Mouse (Mus musculus) spleen, postnatal 10 days (tissue): ENCODE data around the gene Lalba.
"Not testable (repeated sequence)": the region's sequence is repeated elsewhere in the genome, so short reads cannot be mapped to it uniquely, and the experiment has no call there.

ENCODE experiments used
- DNase-seq, 2 experiments: peaks; one replicate each; pipeline ENCODE4 v3.0.0; 2021 to 2022; ENCODE audit warnings: low spot score in 2 of 2

Lalba gene

DNA sequence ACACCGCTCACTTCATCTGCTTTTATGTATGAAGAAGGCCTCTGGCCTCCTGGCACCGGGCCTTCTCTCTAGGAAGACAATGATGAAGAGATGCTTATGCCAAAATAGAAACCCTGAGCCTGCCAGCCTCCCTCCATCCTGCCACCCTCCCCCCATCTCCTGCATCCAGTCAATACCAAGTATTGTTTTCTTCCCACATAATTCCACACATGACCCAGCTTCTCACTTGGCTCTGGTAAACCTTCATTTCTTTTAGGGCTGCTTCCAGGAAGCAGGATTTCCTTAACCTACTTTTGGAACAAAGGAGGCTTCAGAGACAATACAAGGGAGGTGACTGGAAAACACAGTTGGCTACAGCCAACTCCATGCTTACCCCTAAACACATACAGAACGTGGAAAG is at the start of gene Lalba:
Lalba (minus strand) TSS at position 21 of the 400 bp plus-strand sequence.
- no peak for DNase-seq

DNA sequence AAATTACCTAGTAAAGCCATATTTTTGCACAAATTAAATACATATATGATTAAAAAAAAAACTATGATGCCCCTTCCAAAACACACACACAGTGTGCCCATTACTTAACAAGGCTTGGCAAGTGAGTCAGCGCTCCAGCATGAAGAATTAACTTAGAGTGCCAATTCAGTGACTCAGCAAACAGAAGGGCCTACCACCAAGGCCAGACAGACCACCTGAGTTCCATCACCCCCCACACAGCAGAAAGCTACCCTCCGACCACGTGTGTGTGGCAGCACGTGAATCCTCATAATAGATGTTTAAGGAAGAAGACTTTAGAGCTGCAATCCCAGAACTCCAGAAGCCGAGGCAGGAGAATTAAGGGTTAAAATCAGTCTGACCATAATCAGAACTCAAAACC is 49.8 kb upstream of the Lalba start:
- no peak for DNase-seq

DNA sequence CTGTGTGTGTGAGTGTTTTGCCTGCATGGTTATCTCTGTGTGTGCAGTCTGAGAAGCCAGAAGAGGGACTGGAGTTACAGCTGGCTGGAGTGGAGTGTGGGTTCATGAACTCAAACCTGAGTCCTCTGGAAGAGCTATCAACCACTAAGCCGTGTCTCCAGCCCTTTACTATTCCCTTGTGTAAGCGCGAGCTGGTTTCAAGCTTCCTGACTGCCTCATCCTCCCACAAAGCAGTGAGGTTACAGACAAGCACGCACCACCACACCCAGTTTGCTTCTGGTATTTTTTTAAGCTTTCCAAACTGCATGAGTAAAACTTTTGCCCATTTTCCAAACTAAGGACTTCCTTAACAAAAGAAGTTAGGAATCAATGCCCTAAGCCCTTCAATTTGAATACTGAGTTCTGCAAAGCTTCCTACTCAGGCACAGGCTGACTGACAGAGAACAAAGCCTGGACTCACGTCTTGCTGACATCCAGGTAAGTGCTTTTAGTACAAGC is 45.6 kb upstream of the Lalba start:
- no peak for DNase-seq

- DNase-seq = no peak
These were observed 44.7 kb upstream of the Lalba start for GRCm38 (mm10) chr15:98527056-98527771.

DNA sequence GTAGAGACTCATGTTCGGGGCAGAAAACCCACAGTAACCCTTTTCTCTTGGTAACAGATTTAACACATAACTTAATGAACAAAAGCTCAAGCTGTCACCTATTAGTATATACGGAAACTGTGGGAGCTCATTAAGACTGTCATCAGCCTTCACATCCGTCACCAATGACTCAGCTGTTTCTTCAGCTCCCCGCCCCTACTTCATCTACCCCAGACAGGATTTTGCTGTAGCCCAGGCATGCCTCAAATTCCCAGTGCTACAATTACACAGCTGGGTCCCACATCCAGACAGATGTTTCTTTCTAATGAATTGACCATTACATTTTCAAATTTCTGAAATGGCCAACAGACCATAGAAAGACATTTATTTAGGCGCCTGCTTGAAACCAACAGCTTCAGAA is 43.5 kb upstream of the Lalba start:
- DNase-seq = no peak

- no peak for DNase-seq
These were observed 38.7 kb upstream of the Lalba start for GRCm38 (mm10) chr15:98521245-98521644.

GRCm38 (mm10) chr15:98517380-98518355 is 35.1 kb upstream of the Lalba start:
- DNase-seq = peak; percentile 57 to 70

GRCm38 (mm10) chr15:98514845-98515244 is 32.3 kb upstream of the Lalba start:
- not testable (repeated sequence) for DNase-seq

- DNase-seq = no peak
These were observed 31.6 kb upstream of the Lalba start for GRCm38 (mm10) chr15:98514146-98514545.

DNA sequence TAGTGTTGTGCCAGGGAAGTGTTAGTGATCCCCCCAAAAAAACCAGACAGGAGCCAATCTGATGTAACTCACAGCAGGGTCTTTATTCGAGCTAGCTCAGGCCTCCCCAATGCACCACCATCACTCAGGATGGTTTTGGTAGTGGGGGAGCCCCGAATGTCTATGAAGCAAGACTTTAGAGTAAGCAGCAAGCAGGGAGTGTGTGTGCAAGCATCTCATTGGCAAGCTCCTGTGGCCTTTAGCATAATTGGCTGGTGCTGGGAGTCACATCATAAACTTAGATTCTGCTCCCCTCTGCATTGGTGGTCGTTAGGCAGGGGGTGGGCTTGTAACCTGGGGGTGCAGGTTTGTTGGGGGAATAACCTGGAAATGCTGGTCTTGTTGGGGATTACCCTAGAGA is 31.2 kb upstream of the Lalba start:
- DNase-seq = not testable (repeated sequence)

DNA sequence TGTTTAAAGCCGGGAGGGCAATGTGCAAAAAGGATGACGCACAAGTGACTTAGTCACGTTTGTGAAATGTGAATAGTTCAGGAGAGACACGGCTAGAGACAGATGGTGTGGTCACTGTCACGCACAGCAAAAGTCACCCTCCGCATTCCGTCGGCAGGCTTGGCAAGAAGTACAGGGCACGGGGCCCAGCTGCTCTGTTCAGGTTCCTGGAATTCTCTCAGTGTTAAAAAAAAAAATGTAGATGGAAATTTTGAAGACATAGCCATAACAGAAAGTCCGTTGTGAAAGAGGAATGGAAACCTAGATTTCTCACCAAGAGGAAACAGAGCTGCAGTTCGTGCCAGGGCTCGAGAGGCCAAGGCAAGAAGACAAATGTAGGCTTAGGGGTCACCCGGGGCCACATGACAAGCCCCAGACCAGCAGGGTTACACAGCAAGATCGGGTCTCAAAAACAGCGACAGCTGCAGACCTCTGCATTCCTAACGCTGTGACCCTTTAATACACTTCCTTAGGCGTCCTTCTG is 30.3 kb upstream of the Lalba start:
- DNase-seq = peak in 1 of 2 experiments; percentile 49

DNA sequence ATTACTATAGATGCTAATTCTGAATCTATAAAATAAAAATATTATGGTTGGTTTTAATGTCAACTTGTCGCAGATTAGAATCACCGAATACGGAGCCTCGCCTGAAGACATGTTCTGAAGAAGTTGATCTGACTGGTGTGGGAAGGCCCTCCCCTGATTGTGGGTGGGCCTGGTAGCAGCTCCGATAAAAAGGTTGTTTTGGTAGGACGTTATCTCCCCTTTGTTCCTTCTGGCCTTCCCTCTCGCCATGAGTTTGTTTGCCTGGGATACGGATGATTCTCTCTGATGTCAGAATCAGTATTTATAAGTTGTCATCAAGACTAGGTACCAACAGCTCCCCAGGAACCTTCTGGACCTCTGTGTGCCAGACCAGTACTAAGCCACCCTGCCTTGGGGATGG is 29.7 kb upstream of the Lalba start:
- no peak for DNase-seq

- peak in 1 of 2 experiments; percentile 48 for DNase-seq
These were observed 28.9 kb upstream of the Lalba start for GRCm38 (mm10) chr15:98511386-98511928.

- DNase-seq = peak; percentile 76 to 90
These were observed 28.2 kb upstream of the Lalba start for GRCm38 (mm10) chr15:98510438-98511385.

DNA sequence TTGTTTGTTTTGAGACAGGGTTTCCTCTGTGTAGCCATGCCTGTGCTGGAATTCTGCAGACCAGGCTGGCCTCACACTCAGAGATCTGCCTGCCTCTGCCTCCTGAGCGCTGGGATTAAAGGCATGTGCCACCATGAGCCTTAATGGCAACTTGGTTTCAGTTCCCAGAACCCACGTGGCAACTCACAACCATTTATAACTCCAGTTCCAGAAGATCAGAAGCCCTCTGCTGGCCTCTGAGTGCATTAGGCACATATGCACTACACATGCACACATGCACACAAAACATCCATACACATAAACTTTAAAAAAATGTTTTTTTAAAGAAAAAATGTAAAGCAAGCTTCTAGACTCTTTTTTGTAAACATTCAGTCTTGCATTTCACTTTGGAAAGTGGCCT is 26.9 kb upstream of the Lalba start:
- no peak for DNase-seq

DNA sequence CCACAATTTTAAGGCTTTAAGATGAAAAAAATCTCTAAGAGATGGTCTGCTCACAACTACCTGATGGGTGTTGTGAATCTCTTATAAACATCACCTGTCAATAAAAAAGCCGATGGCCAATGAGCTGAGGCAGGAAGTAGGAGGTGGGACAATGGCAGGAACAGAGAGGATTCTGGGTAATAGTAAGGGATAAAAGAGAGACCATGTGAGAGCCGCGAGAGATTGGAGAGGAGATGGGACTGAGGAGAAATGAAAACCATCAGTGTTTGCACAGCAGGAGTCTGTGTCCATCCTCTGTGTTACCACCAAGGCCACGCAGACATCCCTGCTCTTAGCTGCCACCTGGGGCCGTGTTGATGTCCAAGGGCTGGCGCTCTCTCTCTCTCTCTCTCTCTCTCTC is 24.8 kb upstream of the Lalba start:
- no peak for DNase-seq

DNA sequence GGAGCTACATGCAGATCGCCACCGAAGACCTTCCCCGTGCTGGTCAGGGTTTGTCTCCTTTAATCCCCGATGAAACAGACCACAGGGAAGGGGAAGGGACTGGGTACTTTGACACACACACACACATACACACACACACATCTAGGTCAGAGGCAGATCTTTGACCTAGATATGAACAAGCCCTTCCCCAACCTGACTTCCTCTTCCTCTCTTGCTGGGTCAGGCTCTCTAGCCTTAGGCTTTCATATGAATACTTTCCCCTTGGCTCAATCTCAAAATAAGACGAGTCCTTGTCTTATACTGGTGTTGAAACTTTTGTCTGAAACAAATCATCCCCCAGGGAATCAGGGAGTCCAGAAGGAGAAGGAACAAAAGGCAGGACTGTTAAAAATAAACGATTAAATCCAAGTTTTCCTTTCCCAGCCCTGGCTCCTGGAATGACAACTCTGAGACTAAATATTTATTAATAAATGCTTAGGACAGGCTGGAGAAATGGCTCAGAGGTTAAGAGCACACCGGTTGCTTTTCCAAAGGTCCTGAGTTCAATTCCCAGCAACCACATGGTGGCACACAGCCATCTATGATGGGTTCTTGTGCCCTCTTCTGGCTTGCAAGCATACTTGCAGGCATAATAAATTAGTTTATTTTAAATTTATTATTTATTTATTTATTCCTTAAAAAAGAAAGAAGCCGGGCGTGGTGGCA is 23.9 kb upstream of the Lalba start:
- DNase-seq = no peak

DNA sequence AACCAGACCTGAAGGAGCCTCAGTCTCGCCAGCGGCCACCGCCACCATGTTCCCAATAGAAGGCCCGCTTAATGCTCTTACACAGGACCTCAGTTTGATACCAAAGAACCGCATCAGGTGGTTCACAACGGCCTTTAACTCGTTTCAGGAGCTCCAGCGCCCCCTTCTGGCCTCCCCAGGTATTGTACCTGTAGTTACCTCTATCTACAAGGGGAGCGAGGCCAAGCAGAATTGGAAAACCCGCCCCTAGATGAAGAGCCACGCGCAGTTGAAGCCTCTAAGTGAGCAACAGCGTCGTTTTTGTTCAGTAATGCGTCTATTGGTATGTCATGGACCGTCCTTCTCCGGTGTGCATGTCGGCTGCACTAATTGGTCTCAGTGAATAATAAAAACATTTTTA is 22.0 kb upstream of the Lalba start:
- DNase-seq = peak; percentile 66 to 90

GRCm38 (mm10) chr15:98503317-98503716 is 20.8 kb upstream of the Lalba start:
- DNase-seq = no peak

DNA sequence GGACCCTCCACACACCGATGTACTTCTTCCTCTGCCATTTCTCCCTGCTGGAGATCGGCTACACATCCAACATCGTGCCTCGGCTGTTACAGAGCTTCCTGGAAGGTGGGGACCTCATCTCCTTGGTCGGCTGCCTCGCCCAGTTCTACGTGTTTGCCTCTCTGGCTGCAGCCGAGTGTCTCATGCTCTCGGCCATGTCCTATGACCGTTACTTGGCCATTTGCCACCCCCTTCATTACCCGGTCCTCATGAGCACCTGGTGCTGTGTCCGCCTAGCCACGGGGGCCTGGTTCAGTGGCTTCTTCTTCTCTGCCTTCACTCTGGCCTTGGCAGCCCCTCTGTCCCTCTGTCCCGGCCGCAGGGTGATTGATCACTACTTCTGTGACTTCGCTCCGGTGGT is 15.1 kb upstream of the Lalba start:
- DNase-seq = no peak
